Mouse (Mus musculus) 3T3-L1 (cell line): Measurements from ENCODE around the gene Tdp2.

Experiments
- DNase-seq: peaks from one replicate; pipeline ENCODE4 v3.0.0-alpha.2; 2015; ENCODE audit warnings: low read depth, low spot score

The Tdp2 gene

DNA sequence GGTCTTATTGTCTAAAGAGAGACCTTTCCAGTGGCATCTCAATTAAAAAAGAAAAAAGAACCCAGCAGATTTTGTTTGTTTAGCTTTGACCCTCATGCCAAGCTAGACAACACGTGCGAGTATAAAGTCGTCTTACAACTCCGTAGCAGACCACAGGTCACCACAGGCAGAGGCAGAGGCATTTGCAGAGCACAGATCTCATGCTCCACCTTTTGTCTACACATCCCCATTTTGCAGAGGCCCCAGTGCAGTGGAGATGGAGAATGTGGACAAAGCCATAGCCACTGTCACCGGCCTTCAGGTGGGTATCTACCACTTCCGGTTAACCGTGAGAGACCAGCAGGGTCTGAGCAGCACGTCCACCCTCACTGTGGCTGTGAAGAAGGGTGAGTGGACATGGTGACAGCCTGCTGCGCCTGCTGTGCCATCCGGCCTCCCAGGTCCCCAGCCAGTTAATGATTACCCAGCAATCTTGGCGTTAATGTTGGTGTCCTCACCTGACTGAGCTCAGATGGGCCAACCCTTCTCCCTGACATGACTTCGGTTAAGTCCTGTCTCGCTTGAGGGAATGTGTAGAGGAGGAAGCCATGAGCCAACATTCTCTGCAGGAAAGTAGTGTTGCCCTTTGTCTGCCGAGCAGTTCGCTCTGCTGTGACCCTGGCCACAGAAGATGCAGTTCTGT lies 48.0 kb downstream of the Tdp2 start:
- no peak for DNase-seq

DNA sequence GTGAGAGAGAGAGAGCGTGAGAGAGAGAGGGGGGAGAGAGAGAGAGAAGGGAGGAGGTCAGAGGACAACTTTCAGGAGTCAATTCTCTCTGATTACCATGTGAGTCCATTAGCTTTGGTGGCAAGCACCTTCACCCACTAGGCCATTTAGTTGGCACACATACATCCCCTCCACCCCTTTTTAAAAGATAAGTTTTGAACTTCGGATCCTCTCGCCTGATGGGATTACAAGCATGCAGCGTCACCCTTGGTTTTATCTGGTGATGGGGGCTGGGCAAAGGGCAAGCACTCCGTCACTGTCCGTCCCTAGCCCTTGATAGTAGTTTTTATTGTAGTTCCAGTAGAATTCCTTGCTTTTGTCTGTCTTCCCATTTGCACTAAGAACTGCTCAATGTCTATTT lies 48.7 kb downstream of the Tdp2 start:
- no peak for DNase-seq

DNA sequence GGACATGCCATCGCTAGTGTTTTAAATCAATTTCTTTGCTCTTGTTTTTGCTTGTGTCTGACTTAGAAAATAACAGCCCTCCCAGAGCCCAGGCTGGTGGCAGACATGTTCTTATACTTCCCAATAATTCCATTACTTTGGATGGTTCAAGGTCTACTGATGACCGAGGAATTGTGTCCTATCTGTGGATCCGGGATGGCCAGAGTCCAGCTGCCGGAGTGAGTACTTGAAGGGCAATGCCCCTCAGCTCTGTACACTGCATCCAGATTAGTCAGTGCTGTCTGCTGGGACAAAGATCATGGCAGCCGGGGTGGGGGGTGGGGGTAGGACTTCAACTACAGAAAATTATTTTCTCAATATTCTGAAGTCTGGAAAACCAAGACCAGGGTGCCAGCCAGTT lies 49.2 kb downstream of the Tdp2 start:
- DNase-seq = no peak

DNA sequence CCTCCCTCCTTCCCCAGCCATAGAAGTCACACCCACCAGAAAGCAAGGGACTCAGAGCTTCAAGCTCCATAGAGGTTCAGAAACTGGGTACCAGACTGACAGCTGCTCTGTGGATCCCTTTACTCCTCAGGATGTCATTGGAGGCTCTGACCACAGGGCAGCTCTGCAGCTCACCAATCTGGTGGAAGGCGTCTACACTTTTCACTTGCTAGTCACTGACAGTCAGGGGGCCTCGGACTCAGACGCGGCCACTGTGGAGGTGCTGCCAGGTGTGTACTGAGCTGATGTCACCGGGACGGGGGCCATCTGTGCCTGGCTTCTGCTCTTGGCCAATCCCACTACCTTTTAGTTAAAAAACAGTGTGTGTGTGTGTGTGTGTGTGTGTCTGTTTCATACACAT lies 50.9 kb downstream of the Tdp2 start:
- no peak for DNase-seq

DNA sequence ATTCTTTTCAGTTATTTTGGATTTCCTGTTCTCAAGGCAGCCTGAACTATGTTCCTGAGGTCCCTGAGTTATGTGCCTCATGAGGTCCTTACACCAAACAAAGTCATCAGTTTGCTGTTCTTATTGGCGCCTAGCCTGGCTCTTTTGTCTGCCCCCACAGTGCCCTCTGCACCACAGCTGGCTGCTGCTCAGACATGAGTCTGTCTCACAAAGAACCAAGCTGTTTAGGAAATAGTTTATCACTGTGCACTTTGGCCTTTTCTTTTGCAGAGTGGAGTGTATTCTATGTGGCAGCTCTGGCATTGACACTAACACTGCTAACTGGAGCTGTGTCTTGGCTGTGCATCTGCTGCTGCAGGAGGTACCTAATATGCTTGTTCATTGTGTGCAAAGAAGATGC lies 58.1 kb downstream of the Tdp2 start:
- DNase-seq = peak; percentile 15
